Mouse (Mus musculus): ENCODE results near the gene Il17re. TPM values are rescaled to one million over a fixed set of nuclear protein-coding genes. Genes with fewer than 3 reads are reported as not detected.

Il17re gene
- total RNA-seq, 1 experiment = 0.80 TPM

- in situ Hi-C loops (cut with MboI; ENCODE audit: low sequenced_read_pairs in 2 of 2, unreplicated experiment in 2 of 2) = no loop called here
- Histone ChIP-seq H3K9ac (ENCODE audit: insufficient read depth, low read depth, low read length, poor library complexity, severe bottlenecking) (no peak overlapping the region; the same call in 1 of the 2 replicates), H3K27ac (ENCODE audit: insufficient read depth, low read depth, low read length, poor library complexity, severe bottlenecking) (0 out of 2 replicates have a peak overlapping the region, but pooled peaks have one; percentile 8), H3K9me3 (ENCODE audit: control insufficient read depth, insufficient read depth, low read depth, low read length) (no peaks in the 10 kb centered on the region), H3K4me3 (ENCODE audit: insufficient read depth in 1 of 2, low read depth in 1 of 2, low read length in 2 of 2, poor library complexity in 1 of 2, severe bottlenecking in 1 of 2) (no peak overlapping the region), H3K36me3 (ENCODE audit: control insufficient read depth, insufficient read depth, low read length, poor library complexity, severe bottlenecking) (peaks cover 3% of the 10 kb centered on the region; the same call in 1 of the 2 replicates), H3K4me1 (ENCODE audit: control insufficient read depth in 2 of 2, insufficient read depth in 2 of 2, low read length in 2 of 2, poor library complexity in 1 of 2) (peaks cover 10 to 21% of the 10 kb centered on the region in 2 experiments)
- no peak for TF ChIP-seq CHD2 (IDR thresholded peaks at IDR 0.05; ENCODE audit: low read depth, low read length)
- TF ChIP-seq MAFK (IDR thresholded peaks at IDR 0.05; ENCODE audit: insufficient read depth, low read depth, low read length) = peak; percentile 98
- DNase-seq (ENCODE audit: low read depth, low spot score) = no peak
These were observed 28.9 kb downstream of the Il17re start for GRCm38 (mm10) chr6:113487125-113487576.

DNA sequence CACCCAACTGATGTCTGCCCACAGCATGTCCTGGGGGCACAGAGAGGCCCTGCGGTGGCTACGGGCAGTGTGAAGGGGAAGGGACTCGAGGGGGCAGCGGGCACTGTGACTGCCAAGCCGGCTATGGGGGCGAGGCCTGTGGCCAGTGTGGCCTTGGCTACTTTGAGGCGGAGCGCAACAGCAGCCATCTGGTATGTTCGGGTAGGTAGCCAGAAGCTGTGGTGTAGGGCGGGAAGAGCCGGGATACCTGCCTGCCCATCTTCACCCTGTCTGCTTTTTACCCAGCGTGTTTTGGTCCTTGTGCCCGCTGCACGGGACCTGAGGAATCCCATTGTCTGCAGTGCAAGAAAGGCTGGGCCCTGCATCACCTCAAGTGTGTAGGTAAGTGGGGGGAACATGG is 31.1 kb downstream of the Il17re start:
- Histone ChIP-seq H3K27ac (ENCODE audit: insufficient read depth, low read depth, low read length, poor library complexity, severe bottlenecking) (no peak overlapping the region), H3K9ac (ENCODE audit: insufficient read depth, low read depth, low read length, poor library complexity, severe bottlenecking) (no peak overlapping the region), H3K4me1 (ENCODE audit: control insufficient read depth in 2 of 2, insufficient read depth in 2 of 2, low read length in 2 of 2, poor library complexity in 1 of 2) (peaks cover 10 to 23% of the 10 kb centered on the region in 2 experiments), H3K9me3 (ENCODE audit: control insufficient read depth, insufficient read depth, low read depth, low read length) (no peaks in the 10 kb centered on the region), H3K4me3 (ENCODE audit: insufficient read depth in 1 of 2, low read depth in 1 of 2, low read length in 2 of 2, poor library complexity in 1 of 2, severe bottlenecking in 1 of 2) (peak overlapping the region; percentile 12 to 23; a peak in 2 of 4 replicates), H3K36me3 (ENCODE audit: control insufficient read depth, insufficient read depth, low read length, poor library complexity, severe bottlenecking) (peaks cover 3% of the 10 kb centered on the region; the same call in 1 of the 2 replicates)
- no peak for DNase-seq (ENCODE audit: low read depth, low spot score)
- in situ Hi-C loops (cut with MboI; ENCODE audit: low sequenced_read_pairs in 2 of 2, unreplicated experiment in 2 of 2) = no loop called here
- TF ChIP-seq HCFC1 (IDR thresholded peaks at IDR 0.05; ENCODE audit: borderline replicate concordance, insufficient read depth, low read length) = no peak
- TF ChIP-seq MAFK (IDR thresholded peaks at IDR 0.05; ENCODE audit: insufficient read depth, low read depth, low read length) = no peak

DNA sequence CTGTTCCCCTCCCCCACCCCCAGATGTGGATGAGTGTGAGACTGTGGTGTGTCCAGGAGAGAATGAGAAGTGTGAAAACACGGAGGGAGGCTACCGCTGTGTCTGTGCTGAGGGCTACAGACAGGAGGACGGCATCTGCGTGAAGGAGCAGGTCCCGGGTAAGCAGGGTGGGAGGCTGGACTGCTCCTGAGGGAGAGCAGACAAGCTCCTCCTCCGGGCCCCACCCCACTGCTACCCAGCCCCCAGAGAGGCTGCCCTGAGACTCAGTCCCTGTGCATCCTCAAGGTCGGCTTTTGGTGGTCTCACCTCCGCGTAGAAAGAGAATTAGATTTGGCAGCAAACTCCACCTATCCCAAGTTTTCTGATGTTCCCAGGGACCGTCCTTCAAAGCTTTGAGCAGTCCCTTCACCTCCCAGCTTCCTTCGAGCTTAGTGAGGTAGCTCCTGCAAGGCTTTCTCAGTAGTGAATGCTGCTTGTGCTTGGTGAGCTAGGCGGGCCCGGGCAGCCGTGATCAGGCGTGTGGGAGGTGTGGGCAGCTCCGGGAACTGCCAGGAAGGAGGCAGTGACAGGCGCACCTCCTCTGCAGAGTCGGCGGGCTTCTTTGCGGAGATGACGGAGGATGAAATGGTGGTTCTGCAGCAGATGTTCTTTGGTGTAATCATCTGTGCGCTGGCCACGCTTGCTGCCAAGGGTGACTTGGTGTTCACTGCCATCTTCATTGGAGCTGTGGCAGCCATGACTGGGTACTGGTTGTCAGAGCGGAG is 34.0 kb downstream of the Il17re start:
- H3K4me3 ChIP-seq (ENCODE audit: insufficient read depth in 1 of 2, low read depth in 1 of 2, low read length in 2 of 2, poor library complexity in 1 of 2, severe bottlenecking in 1 of 2) = peak overlapping the region; percentile 14 to 31; a peak in 2 of 4 replicates
- TF ChIP-seq ZC3H11A (IDR thresholded peaks at IDR 0.05; ENCODE audit: borderline replicate concordance, low read depth, low read length) = no peak
- no peak for TF ChIP-seq ZNF384 (IDR thresholded peaks at IDR 0.05; ENCODE audit: low read depth, low read length)
- TF ChIP-seq CHD2 (IDR thresholded peaks at IDR 0.05; ENCODE audit: low read depth, low read length) = no peak
- no peak for TF ChIP-seq HCFC1 (IDR thresholded peaks at IDR 0.05; ENCODE audit: borderline replicate concordance, insufficient read depth, low read length)
- TF ChIP-seq MAFK (IDR thresholded peaks at IDR 0.05; ENCODE audit: insufficient read depth, low read depth, low read length) = no peak
- in situ Hi-C loops (cut with MboI; ENCODE audit: low sequenced_read_pairs in 2 of 2, unreplicated experiment in 2 of 2) = no loop called here
- H3K9me3 ChIP-seq (ENCODE audit: control insufficient read depth, insufficient read depth, low read depth, low read length) = no peaks in the 10 kb centered on the region
- H3K27ac ChIP-seq (ENCODE audit: insufficient read depth, low read depth, low read length, poor library complexity, severe bottlenecking) = no peak overlapping the region
- no peak for DNase-seq (ENCODE audit: low read depth, low spot score)
- H3K36me3 ChIP-seq (ENCODE audit: control insufficient read depth, insufficient read depth, low read length, poor library complexity, severe bottlenecking) = peaks cover 3% of the 10 kb centered on the region; the same call in 1 of the 2 replicates
- peak overlapping the region; percentile 6; the same call in 1 of the 2 replicates for H3K9ac ChIP-seq (ENCODE audit: insufficient read depth, low read depth, low read length, poor library complexity, severe bottlenecking)
- H3K4me1 ChIP-seq (ENCODE audit: control insufficient read depth in 2 of 2, insufficient read depth in 2 of 2, low read length in 2 of 2, poor library complexity in 1 of 2) = peaks cover 4 to 23% of the 10 kb centered on the region in 2 experiments

DNA sequence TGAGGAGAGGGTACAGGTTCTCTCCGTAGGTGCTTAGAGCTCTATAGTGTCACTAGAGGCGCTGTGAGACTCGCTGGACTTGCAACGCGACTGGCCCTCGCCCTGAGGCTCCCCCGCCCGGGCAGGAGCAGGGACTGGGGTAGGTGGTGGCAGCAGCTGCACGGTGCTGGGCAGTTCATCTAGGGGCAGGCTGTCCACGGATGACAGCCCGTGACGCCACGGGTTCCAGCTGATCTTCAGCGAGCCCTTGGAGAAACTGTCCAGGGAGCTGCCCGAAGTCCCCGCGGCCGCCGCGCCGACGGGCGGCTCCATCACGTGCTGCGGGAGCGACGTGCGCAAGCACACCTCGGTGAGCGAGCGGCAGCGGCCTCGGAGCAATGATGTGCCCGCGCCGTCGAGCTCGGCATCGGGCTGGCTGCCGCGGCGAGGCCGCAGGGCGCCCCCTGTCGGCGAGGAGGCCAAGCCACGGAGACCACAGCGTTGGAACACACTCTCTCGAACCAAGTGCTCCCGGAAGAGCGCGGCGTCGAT is 36.0 kb downstream of the Il17re start:
- no peak overlapping the region for H3K27ac ChIP-seq (ENCODE audit: insufficient read depth, low read depth, low read length, poor library complexity, severe bottlenecking)
- H3K4me3 ChIP-seq (ENCODE audit: insufficient read depth in 1 of 2, low read depth in 1 of 2, low read length in 2 of 2, poor library complexity in 1 of 2, severe bottlenecking in 1 of 2) = peak overlapping the region; percentile 49 to 68
- peak overlapping the region; percentile 77 for H3K9ac ChIP-seq (ENCODE audit: insufficient read depth, low read depth, low read length, poor library complexity, severe bottlenecking)
- peaks cover 0 to 11% of the 10 kb centered on the region in 2 experiments; a peak in 1 of 4 replicates for H3K4me1 ChIP-seq (ENCODE audit: control insufficient read depth in 2 of 2, insufficient read depth in 2 of 2, low read length in 2 of 2, poor library complexity in 1 of 2)
- in situ Hi-C loops (cut with MboI; ENCODE audit: low sequenced_read_pairs in 2 of 2, unreplicated experiment in 2 of 2) = no loop called here
- TF ChIP-seq CHD2 (IDR thresholded peaks at IDR 0.05; ENCODE audit: low read depth, low read length) (no peak), ZNF384 (IDR thresholded peaks at IDR 0.05; ENCODE audit: low read depth, low read length) (no peak), ZC3H11A (IDR thresholded peaks at IDR 0.05; ENCODE audit: borderline replicate concordance, low read depth, low read length) (no peak), HCFC1 (IDR thresholded peaks at IDR 0.05; ENCODE audit: borderline replicate concordance, insufficient read depth, low read length) (no peak), MAFK (IDR thresholded peaks at IDR 0.05; ENCODE audit: insufficient read depth, low read depth, low read length) (no peak)
- peaks cover 3% of the 10 kb centered on the region; the same call in 1 of the 2 replicates for H3K36me3 ChIP-seq (ENCODE audit: control insufficient read depth, insufficient read depth, low read length, poor library complexity, severe bottlenecking)
- H3K9me3 ChIP-seq (ENCODE audit: control insufficient read depth, insufficient read depth, low read depth, low read length) = no peaks in the 10 kb centered on the region
- peak; percentile 79 for DNase-seq (ENCODE audit: low read depth, low spot score)
